Mouse (Mus musculus) cerebellum, adult 11-12 months (tissue): ENCODE data around the gene Ubxn10.

Experiments used
- DNase-seq: peaks from one replicate; pipeline ENCODE4 v3.0.0; 2022

Ubxn10 gene

GRCm38 (mm10) chr4:138729018-138729703 is 7.8 kb downstream of the Ubxn10 start:
- no peak for DNase-seq

GRCm38 (mm10) chr4:138725751-138726150 is 11.2 kb downstream of the Ubxn10 start:
- DNase-seq, result no peak

GRCm38 (mm10) chr4:138725127-138725461 is 11.9 kb downstream of the Ubxn10 start:
- peak; percentile 38 for DNase-seq

- DNase-seq, result no peak
These were observed 12.4 kb downstream of the Ubxn10 start, which contains the start of gene Pla2g2c for GRCm38 (mm10) chr4:138724354-138725126. TSS of gene Pla2g2c (plus strand) at chr4:138724792.

- no peak for DNase-seq
These were observed 13.3 kb downstream of the Ubxn10 start for GRCm38 (mm10) chr4:138723493-138724281.

- DNase-seq, result no peak
These were observed 17.7 kb downstream of the Ubxn10 start for GRCm38 (mm10) chr4:138719264-138719596.

- no peak for DNase-seq
These were observed 18.2 kb downstream of the Ubxn10 start for GRCm38 (mm10) chr4:138718586-138719263.

GRCm38 (mm10) chr4:138716697-138717096 is 20.3 kb downstream of the Ubxn10 start:
- DNase-seq, result no peak

GRCm38 (mm10) chr4:138714186-138714585 is 22.8 kb downstream of the Ubxn10 start:
- DNase-seq, result no peak

- no peak for DNase-seq
These were observed 24.3 kb downstream of the Ubxn10 start for GRCm38 (mm10) chr4:138712621-138713020.

GRCm38 (mm10) chr4:138712096-138712495 is 24.9 kb downstream of the Ubxn10 start:
- DNase-seq, result peak; percentile 45

GRCm38 (mm10) chr4:138711051-138711820 is 25.7 kb downstream of the Ubxn10 start:
- no peak for DNase-seq

GRCm38 (mm10) chr4:138710633-138711032 is 26.3 kb downstream of the Ubxn10 start:
- peak; percentile 99 for DNase-seq

GRCm38 (mm10) chr4:138709944-138710343 is 27.0 kb downstream of the Ubxn10 start:
- DNase-seq, result peak; percentile 69

- DNase-seq, result peak; percentile 45
These were observed 27.7 kb downstream of the Ubxn10 start for GRCm38 (mm10) chr4:138709246-138709645.

GRCm38 (mm10) chr4:138708636-138709035 is 28.3 kb downstream of the Ubxn10 start:
- peak; percentile 79 for DNase-seq

- DNase-seq, result no peak
These were observed 30.3 kb downstream of the Ubxn10 start for GRCm38 (mm10) chr4:138706620-138707019.

- DNase-seq, result no peak
These were observed 32.8 kb downstream of the Ubxn10 start for GRCm38 (mm10) chr4:138704169-138704568.

GRCm38 (mm10) chr4:138703591-138703990 is 33.4 kb downstream of the Ubxn10 start:
- no peak for DNase-seq

GRCm38 (mm10) chr4:138702528-138702927 is 34.4 kb downstream of the Ubxn10 start:
- DNase-seq, result no peak

GRCm38 (mm10) chr4:138702031-138702430 is 34.9 kb downstream of the Ubxn10 start:
- DNase-seq, result no peak

- no peak for DNase-seq
These were observed 35.9 kb downstream of the Ubxn10 start for GRCm38 (mm10) chr4:138701111-138701510.
